Mouse (Mus musculus): ENCODE data around the gene Dazl. TPM values are rescaled to one million over a fixed set of nuclear protein-coding genes. Genes with fewer than 3 reads are reported as not detected.

Dazl gene
- total RNA-seq (2021), result under 1 TPM; 0.18 to 0.22 TPM
- long read RNA-seq, experiment 1, partial matches to known transcripts, result 0 of 1 reads
- long read RNA-seq, experiment 1, other reads (novel, unspliced or antisense), result 1 of 1 reads
- long read RNA-seq, experiment 2, result 0 reads

DNA sequence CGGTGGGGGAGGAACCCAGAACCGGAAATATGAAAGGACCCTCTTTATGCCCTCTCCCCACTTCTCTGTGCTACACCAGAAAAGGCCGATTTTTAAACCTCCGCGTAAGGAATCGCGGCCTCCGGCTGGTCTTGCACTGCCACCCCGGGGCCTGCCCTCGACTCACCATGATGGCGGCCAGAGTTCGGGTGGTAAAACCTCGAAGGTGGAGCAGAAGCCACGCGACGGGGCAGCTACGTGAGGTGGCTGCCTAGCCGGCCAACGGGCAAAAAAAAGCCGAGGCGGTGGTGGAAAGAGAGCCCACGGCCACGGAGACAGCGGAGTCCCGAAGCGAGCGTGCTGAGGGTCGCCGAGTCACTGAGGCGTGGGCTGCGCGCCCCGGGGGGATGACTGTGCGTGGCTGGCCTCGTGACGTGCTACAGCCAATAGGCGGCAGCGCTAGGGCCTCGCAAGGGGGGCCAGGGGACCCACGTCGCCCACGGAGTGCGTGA is at the start of gene Dazl:
Gene Dazl, minus strand, starts transcription at position 396 of the 491 bp plus-strand sequence.
- peak; percentile 39 for DNase-seq
- Histone ChIP-seq H3K27ac (peak within 1 kb of the TSS; percentile 73), H3K4me3 (peak within 1 kb of the TSS; percentile 77)
- intact Hi-C loops (cut with DNase I), result loop anchor here (5.0 kb wide), 3 partner anchors 44 to 334 kb away; no protein-coding TSS in a partner anchor
- TF ChIP-seq CTCF (IDR thresholded peaks at IDR 0.05), result no peak

DNA sequence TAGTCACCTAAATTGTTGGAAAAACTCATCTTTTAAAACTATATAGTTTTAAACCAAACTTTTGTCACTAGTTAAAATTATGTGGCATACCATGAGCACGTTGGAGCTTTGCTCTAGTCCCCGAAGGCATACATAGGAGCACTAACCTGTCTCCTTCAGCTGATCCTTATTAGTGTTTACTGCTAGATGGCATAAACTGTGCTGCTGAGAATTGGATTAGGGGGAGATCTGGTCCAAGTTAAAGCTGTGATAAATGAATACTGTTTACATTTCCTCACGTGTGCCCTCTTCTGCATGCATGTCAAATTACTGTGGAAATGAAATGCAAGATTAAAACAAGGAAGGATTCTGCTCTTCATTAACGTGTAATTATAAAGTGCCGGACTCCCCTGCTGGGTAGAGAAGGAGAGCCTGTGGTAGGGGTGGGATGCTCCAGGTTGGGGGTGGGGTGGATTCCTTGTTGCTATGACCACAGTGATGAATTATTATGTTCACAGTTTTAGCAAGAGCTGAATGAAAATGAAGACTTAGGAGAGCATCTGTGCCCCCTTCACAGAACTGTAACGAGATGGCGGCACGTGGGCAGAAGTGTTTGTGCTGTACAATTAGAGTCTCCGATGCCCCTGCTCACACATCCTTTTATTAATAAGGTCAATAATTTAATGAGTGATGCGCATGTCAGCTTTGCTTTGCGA is 48.6 kb upstream of the Dazl start:
- TF ChIP-seq CTCF (IDR thresholded peaks at IDR 0.05), result no peak
- intact Hi-C loops (cut with DNase I), result no loop called here
- DNase-seq, result no peak
- H3K27ac ChIP-seq, result no peak overlapping the region; the same call in 1 of the 2 replicates
- H3K4me3 ChIP-seq, result peak overlapping the region; percentile 69

DNA sequence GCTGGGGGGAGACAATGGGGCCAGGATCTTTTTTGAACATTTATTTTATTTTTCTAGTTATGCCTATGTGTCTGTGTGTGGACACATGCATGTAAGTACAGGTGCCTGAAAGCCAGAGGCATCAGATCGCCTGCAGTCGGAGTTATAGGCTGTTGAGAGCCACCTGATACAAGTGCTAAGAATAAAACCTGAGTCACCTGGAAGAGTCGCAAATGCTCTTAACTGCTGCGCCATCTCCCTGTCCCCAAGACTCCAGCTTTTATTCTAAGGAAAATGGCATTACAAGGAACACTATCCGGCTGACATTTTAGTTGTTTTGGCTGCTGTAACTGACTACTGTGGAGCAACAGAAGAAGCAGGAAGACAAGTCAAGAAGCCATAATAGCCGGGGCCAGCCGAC is 45.5 kb upstream of the Dazl start:
- intact Hi-C loops (cut with DNase I), result loop anchor here (5.0 kb wide), 2 partner anchors 47 to 168 kb away; partner anchors contain the start of genes Dazl and Plcl2
- Histone ChIP-seq H3K27ac (peak overlapping the region; percentile 87), H3K4me3 (peak overlapping the region; percentile 69)
- TF ChIP-seq CTCF (IDR thresholded peaks at IDR 0.05), result no peak
- DNase-seq, result peak; percentile 43

DNA sequence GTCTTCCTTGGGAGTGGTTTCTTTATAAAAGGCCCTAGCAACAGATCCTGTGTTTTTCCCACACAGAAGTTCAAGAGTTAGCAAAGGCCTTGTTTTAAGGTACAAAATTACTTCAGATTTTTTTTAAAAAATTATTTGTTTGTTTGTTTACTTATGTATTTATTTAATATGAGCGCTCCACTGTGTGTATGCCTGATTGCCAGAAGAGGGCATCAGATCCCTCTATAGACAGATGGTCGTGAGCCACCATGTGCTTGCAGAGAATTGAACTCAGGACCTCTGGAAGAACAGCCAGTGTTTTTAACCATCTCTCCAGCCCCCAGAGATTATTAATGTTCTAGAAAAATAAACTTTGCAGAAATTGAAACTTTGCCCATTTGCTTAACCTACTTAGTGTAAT is 42.3 kb upstream of the Dazl start:
- intact Hi-C loops (cut with DNase I), result loop anchor here (5.0 kb wide), 2 partner anchors 43 to 172 kb away; partner anchors contain the start of genes Dazl and Plcl2
- Histone ChIP-seq H3K4me3 (no peak overlapping the region), H3K27ac (no peak overlapping the region)
- peak; percentile 38 for TF ChIP-seq CTCF (IDR thresholded peaks at IDR 0.05)
- DNase-seq, result no peak

DNA sequence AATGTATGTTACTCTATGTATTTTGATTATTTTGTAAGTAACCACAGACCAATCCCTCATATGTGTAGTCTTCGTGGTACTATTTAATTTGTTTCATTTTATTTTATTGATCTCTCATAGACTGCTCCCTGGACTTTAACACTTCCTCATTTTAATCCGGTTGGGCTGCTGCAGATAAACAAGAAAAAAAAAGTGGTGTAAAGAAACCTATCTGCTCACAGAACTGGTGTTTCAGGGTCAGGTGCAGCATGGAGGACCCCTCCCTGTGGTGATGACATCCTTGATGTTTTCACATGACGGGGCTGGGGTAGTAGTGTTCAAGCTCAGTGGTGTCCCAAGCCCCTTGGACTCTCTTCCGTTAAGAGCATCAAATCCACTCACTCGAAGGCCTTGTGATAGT is 41.3 kb upstream of the Dazl start:
- Histone ChIP-seq H3K27ac (no peak overlapping the region), H3K4me3 (no peak overlapping the region)
- DNase-seq, result no peak
- intact Hi-C loops (cut with DNase I), result loop anchor here (5.0 kb wide), 2 partner anchors 42 to 173 kb away; partner anchors contain the start of genes Dazl and Plcl2
- TF ChIP-seq CTCF (IDR thresholded peaks at IDR 0.05), result no peak

DNA sequence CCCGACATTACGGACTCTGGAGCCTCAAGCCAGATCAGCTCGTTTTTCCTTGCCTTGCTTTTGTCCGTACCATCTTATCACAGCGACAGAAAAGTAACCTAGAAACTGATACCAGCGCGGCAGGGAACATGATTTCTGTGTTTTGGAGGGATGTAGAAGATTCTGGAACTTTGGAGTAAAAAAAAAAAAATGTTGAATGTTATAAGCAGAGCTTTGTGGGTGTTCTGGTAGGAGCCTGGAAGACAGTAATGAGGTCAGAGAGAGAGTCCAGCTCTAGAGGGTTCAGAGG is 38.5 kb upstream of the Dazl start:
- intact Hi-C loops (cut with DNase I), result no loop called here
- H3K27ac ChIP-seq, result no peak overlapping the region

DNA sequence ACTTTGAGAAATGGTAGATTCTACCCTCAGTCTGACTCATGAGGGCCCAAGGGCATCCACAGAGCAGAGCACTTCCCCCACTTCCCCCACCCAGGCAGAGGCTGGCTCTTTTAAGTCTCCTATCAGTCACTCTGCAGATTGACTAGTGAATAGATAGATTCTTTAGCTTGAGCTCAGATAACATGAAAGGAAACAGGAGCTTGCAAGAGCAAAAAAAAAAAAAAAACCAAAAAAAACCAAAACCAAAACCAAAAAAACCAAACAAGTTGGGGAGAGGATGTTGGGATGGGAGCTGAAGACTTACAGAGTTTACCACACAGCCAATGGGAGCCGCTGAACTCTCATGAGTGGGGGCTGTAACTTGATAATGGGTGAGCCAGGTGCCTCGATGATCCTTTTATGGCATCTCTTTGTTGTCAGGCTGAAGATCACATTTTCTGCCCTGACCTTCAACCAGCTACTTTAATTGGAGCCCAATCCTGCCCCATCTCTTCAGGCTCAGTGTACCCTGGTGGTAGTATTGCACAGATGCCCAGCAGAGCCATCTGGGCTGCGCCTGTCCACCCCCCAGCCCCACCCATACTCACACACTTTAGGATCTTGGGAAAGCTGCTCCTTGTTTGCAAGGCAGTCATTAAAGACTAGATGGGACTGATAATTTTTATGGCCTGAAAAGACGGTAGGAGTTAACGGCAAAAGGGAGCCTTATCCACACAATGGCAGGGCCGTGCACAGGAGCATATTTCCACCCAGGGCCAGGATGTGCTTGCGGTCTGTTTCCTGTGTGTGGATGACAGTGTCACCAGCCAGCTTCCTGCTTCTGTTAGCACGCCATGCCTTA is 38.0 kb upstream of the Dazl start:
- DNase-seq, result no peak
- no peak overlapping the region for H3K4me3 ChIP-seq
- intact Hi-C loops (cut with DNase I), result no loop called here

More for the DNA sequence above, 38.5 kb upstream of the Dazl start:
- DNase-seq, result no peak
- no peak overlapping the region for H3K4me3 ChIP-seq
- no peak for TF ChIP-seq CTCF (IDR thresholded peaks at IDR 0.05)

DNA sequence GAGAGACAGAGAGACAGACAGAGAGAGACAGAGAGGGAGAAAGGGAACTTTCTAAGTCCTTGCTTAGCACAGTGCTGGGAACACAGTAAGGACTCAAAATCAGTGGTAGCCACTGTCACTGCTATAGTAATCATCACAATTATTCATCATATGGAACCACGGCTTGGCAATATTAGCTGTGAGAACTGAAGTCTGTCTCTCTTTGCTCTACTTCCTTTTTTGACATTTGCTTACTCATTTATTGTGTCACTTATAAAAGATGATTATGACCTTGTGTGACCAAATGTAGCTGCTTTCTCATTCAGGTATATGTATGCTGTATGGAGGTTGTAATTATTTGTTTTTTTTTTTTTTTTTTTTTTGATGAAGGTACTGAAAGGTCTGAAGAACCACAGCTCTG is 36.8 kb upstream of the Dazl start:
- intact Hi-C loops (cut with DNase I), result no loop called here
- DNase-seq, result no peak
- no peak overlapping the region for H3K4me3 ChIP-seq
- TF ChIP-seq CTCF (IDR thresholded peaks at IDR 0.05), result no peak
- H3K27ac ChIP-seq, result no peak overlapping the region

More for the DNA sequence above, 38.0 kb upstream of the Dazl start:
- TF ChIP-seq CTCF (IDR thresholded peaks at IDR 0.05), result no peak
- H3K27ac ChIP-seq, result no peak overlapping the region

DNA sequence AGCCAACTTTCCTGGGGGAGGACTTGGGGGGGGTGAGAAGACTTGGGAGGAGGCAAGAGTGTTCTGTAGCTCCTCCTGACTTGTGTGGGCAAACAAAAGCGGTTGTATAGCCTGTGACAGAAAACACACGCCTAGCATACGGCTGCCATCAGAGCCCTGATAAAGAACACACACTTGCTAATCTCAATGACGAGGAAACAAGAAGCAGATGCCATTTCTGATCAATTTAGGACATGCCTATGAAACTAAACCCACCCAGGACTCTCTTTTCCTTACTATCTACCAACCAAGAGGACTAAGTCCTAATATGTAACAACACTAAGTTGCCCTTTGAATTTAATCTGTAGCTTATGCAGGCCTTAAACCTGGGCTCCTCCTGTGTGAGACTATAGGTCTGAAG is 31.2 kb upstream of the Dazl start:
- Histone ChIP-seq H3K4me3 (no peak overlapping the region), H3K27ac (no peak overlapping the region)
- DNase-seq, result no peak
- no peak for TF ChIP-seq CTCF (IDR thresholded peaks at IDR 0.05)
- intact Hi-C loops (cut with DNase I), result no loop called here

DNA sequence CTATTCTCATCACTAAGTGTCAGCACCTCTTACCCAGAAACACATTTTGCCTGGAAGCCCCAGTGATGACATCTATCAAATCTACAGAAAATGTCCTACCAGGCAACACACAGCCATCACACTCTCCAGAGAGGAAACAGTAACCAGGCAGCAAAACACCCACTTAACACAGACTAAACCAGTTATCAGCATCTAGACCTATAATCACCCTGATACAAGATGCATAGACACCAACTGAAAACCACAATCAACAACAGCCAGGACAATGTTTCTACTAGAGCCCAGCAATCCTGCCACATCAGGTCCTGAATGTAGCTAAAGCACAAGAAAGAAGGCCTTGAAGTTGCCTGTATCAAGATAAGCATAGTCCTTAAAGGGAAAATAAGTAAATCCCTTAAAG is 25.4 kb upstream of the Dazl start:
- Histone ChIP-seq H3K27ac (no peak overlapping the region), H3K4me3 (no peak overlapping the region)
- intact Hi-C loops (cut with DNase I), result no loop called here
- DNase-seq, result no peak
- no peak for TF ChIP-seq CTCF (IDR thresholded peaks at IDR 0.05)

DNA sequence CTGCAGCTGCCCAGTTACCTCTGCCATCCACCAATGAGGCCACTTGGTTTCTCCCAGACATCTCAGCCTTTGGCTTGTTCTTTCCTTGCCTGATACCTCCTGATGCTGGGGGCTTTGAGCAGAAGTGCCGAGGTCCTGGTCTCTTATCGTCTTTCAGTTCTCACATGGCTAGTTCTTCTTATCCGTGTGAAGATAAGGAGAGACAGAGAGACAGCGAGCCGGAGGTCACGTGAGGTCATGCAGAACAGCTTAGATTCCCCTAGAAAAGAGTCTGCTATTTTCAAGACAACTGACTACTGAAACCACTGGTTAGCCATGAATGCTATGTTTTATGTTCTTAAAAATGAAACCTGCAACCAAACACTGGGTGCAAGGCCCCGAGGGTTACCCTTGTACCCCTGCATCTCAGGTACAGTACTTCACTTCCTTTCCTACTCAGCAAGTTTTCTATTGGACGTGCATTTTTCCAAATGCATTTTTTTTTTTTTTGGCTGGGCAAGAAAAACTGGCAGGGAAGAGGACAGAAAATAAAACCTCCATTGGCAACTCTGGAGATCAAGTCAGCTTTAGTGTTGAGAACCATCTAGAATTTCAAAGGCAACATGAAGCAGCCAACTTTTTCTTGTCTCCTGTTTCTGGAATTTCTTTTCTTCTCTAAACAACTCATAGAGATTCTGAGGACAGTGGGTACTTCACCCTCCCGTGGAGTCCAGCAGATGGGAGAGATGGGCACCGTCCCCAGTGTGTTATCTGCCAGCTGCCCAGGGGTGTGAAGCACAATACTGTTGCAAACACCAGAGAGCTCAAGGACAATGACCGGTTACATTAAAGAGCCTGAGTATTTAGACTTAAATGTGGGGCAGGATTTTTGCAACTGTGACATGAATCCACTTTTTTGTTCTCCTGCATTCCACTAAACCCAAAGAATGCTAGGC is 23.0 kb upstream of the Dazl start:
- DNase-seq, result no peak
- TF ChIP-seq CTCF (IDR thresholded peaks at IDR 0.05), result no peak
- no peak overlapping the region for H3K27ac ChIP-seq
- H3K4me3 ChIP-seq, result no peak overlapping the region
- intact Hi-C loops (cut with DNase I), result no loop called here

Data from gastrocnemius, adult 2 months (tissue).